22 mouse cellular contexts compared by ENCODE assay signal in the genomic region with DNA sequence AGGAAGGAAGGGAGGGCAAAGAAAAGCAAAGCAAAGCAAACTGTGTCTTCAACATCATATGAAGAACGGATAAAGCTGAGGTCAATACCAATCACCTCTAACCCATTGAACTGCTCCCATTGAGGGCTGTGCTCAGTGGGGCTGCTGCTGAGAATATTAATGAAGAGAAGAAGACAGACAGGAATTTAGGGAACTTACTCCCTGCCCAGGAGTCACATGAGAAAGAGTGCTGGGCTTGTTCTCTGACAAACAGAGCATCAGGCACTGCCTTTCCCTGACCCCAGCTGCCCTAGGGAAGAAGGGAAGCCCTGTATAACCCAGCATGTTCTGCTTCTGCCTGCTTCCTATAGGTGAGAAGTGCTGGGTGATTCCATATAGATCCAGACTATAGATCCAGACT.
DNase-seq lines count a peak whose midpoint lies in the region; ATAC-seq and TF ChIP-seq lines count a peak whose summit lies in the region.
"Had no signal": no experiment of that assay in that cellular context is flagged by ENCODE, and none has a peak within 500 bp of the region (broad histone marks: within the 10 kb centered on the region; RNA-seq: fewer than 3 reads in every experiment).

No protein-coding gene starts in this region.

- no peak overlapping the region for H3K9ac ChIP-seq in MEL (ENCODE audit: control insufficient read depth, low read depth, low read length, poor library complexity, severe bottlenecking)
- H3K9ac ChIP-seq: embryonic facial prominence, embryonic 12.5 days; forebrain, embryonic 12.5 days; forebrain, postnatal 0 days; hindbrain, embryonic 14.5 days; intestine, embryonic 15.5 days had no signal

- no peaks in the 10 kb centered on the region for H3K4me1 ChIP-seq in MEL (ENCODE audit: control insufficient read depth in 1 of 2, insufficient read depth in 2 of 2, low read length in 2 of 2)

- TF ChIP-seq POLR2A in MEL (IDR thresholded peaks at IDR 0.05; ENCODE audit: control insufficient read depth in 1 of 2, insufficient read depth in 1 of 2, low read depth in 1 of 2, low read length in 2 of 2, poor library complexity in 1 of 2) = no peak

- H3K4me3 ChIP-seq in left cerebral cortex, adult 2 months = no peak overlapping the region
- H3K4me3 ChIP-seq in MEL (ENCODE audit: control insufficient read depth in 1 of 2, insufficient read depth in 1 of 2, low read depth in 2 of 2, low read length in 2 of 2) = no peak overlapping the region
- H3K4me3 ChIP-seq: embryonic facial prominence, embryonic 12.5 days; forebrain, embryonic 12.5 days; heart, embryonic 10.5 days; intestine, embryonic 15.5 days had no signal

- DNase-seq in embryo, embryonic 10.5 days (ENCODE audit: low spot score) = peak; percentile 23
- no peak for DNase-seq in embryo, embryonic 9.5 days (ENCODE audit: extremely low spot score)
- no peak for DNase-seq in left cerebral cortex, adult 2 months (ENCODE audit: extremely low spot score in 1 of 2, low spot score in 2 of 2)
- DNase-seq in left cerebral cortex, postnatal 10 days (ENCODE audit: extremely low spot score in 1 of 2, low spot score in 2 of 2) = no peak
- DNase-seq in MEL (ENCODE audit: low read depth, low spot score) = peak; percentile 8
- DNase-seq in ovary, postnatal 36 days (ENCODE audit: low spot score) = no peak
- DNase-seq: adrenal gland, adult 2 months; adrenal gland, postnatal 25 days; cerebellum, adult 8-10 months; cerebellum, postnatal 25 days; forebrain, postnatal 0 days; gastrocnemius, postnatal 36 days; heart, adult 18-20 months; heart, postnatal 10 days; heart, postnatal 4 days had no signal

- H3K79me2 ChIP-seq in MEL (ENCODE audit: control insufficient read depth, insufficient read depth, low read length, poor library complexity) = no peaks in the 10 kb centered on the region

- 0 out of 2 replicates have a peak, but pooled peaks have one; percentile 3 for ATAC-seq in granulocyte monocyte progenitor cell, adult 5-6 weeks (replicated peaks; ENCODE audit: poor library complexity, severe bottlenecking)
- ATAC-seq: forebrain, postnatal 0 days; intestine, embryonic 15.5 days had no signal

- H3K9me3 ChIP-seq in MEL (replicated peaks; ENCODE audit: insufficient read depth, low read length) = no peaks in the 10 kb centered on the region
- H3K9me3 ChIP-seq: embryonic facial prominence, embryonic 12.5 days; forebrain, embryonic 12.5 days; heart, embryonic 10.5 days; intestine, embryonic 15.5 days had no signal

- no peak for TF ChIP-seq CTCF in left cerebral cortex, adult 2 months (IDR thresholded peaks at IDR 0.05)
- TF ChIP-seq CTCF in MEL (IDR thresholded peaks at IDR 0.05 in 2 of 3, conservative IDR thresholded peaks at IDR 0.05 in 1 of 3; ENCODE audit: control insufficient read depth in 1 of 3, insufficient read depth in 1 of 3, low read depth in 2 of 3, low read length in 3 of 3, poor library complexity in 1 of 3, severe bottlenecking in 1 of 3) = no peak

- peak overlapping the region; percentile 36 for H3K27ac ChIP-seq in left cerebral cortex, adult 2 months
- H3K27ac ChIP-seq in MEL (ENCODE audit: control insufficient read depth, low read depth, low read length) = no peak overlapping the region
- H3K27ac ChIP-seq: embryonic facial prominence, embryonic 12.5 days; forebrain, embryonic 12.5 days; heart, embryonic 10.5 days; hindbrain, embryonic 14.5 days; intestine, embryonic 15.5 days had no signal

- intact Hi-C loops in left cerebral cortex, adult 2 months (cut with DNase I) = no loop called here
- intact Hi-C loops in left cerebral cortex, postnatal 10 days (cut with DNase I) = no loop called here

- no peaks in the 10 kb centered on the region for H3K36me3 ChIP-seq in MEL (ENCODE audit: control insufficient read depth in 1 of 2, insufficient read depth in 2 of 2, low read length in 2 of 2)
- H3K36me3 ChIP-seq: embryonic facial prominence, embryonic 12.5 days; forebrain, embryonic 12.5 days; intestine, embryonic 15.5 days had no signal

- H3K27me3 ChIP-seq in MEL (ENCODE audit: control insufficient read depth in 1 of 2, insufficient read depth in 2 of 2, low read length in 2 of 2) = no peaks in the 10 kb centered on the region
- H3K27me3 ChIP-seq: CH12.LX; embryonic facial prominence, embryonic 12.5 days; forebrain, embryonic 12.5 days; intestine, embryonic 15.5 days had no signal

- no peak for TF ChIP-seq RAD21 in MEL (IDR thresholded peaks at IDR 0.05; ENCODE audit: low read depth, low read length)

- TF ChIP-seq EP300 in MEL (IDR thresholded peaks at IDR 0.05; ENCODE audit: low read depth in 1 of 2, low read length in 2 of 2) = no peak

TF ChIP-seq in MEL, 35 proteins besides CTCF, POLR2A, EP300 and RAD21:
- no peak for TF ChIP-seq NELFE (IDR thresholded peaks at IDR 0.05; ENCODE audit: low read depth, low read length)
- no peak for TF ChIP-seq ZKSCAN1 (IDR thresholded peaks at IDR 0.05; ENCODE audit: low read depth, low read length)
- no peak for TF ChIP-seq USF1 (IDR thresholded peaks at IDR 0.05; ENCODE audit: low read depth, low read length)
- no peak for TF ChIP-seq MAZ (IDR thresholded peaks at IDR 0.05; ENCODE audit: low read depth, low read length)
- TF ChIP-seq ZC3H11A (IDR thresholded peaks at IDR 0.05; ENCODE audit: low read depth, low read length) = no peak
- no peak for TF ChIP-seq TCF12 (IDR thresholded peaks at IDR 0.05; ENCODE audit: low read depth, low read length)
- no peak for TF ChIP-seq MYC (IDR thresholded peaks at IDR 0.05; ENCODE audit: low read depth, low read length)
- TF ChIP-seq MAX (IDR thresholded peaks at IDR 0.05; ENCODE audit: low read length) = no peak
- no peak for TF ChIP-seq POLR2AphosphoS2 (IDR thresholded peaks at IDR 0.05; ENCODE audit: low read length)

Comparison
In these comparisons a context has a peak if more than half of its experiments do, and no peak if none do; other contexts are left out.
1. DNase-seq: peak in embryo, embryonic 10.5 days (single experiment) and MEL (single experiment); none in embryo, embryonic 9.5 days (single experiment), left cerebral cortex, adult 2 months (0 of 2), left cerebral cortex, postnatal 10 days (0 of 2) and ovary, postnatal 36 days (single experiment).